Mouse (Mus musculus) adrenal gland, adult 2 months (tissue): ENCODE results near the gene Dennd1a. TPM values are rescaled to one million over a fixed set of nuclear protein-coding genes. Genes with fewer than 3 reads are reported as not detected.

Experiments
- DNase-seq: peaks from one replicate; pipeline ENCODE4 v3.0.0; 2021
- polyA plus RNA-seq: library from polyadenylated mRNA; depleted of rRNA; stranded (reverse); fragments of >200 nt; gene quantifications from 2 replicates; pipeline ENCODE4 v1.2.3, GENCODE M21; 2012
- total RNA-seq, 2 experiments: library from RNA; stranded (reverse); gene quantifications; 2 replicates each; pipeline ENCODE4 v1.2.3; 2021

The Dennd1a gene
- total and polyA plus RNA-seq, 3 experiments: 23.6 to 29.8 (median 26.4) TPM

- DNase-seq: peak; percentile 67
Observed at GRCm38 (mm10) chr2:37815676-37816075, 471.5 kb downstream of the Dennd1a start.

DNA sequence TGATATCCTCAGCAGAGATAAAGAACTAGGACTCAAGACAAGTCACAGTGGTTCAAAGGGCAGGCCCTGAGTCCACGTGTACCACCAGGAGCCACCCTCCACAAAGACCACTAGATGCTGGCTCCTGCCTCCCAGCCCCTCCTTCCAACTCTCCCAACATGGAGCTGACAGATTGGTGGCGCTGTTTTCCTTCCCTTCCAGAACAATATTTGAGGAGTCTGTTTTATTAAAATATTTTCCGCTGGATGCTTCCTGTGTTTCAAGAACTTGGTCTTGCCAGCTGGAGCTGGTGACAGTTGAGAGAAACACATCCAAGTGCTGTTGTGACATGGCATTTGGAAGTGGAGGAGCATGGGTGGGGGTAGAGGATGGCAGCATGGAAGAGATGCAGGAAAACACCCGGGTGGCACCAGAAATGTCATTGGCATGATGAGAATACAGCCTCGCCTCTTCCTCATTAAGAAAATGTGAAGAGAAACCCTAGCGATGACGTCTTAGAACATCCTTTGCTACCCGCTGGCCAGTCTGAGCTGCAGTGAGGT is 472.3 kb downstream of the Dennd1a start:
- no peak for DNase-seq

DNA sequence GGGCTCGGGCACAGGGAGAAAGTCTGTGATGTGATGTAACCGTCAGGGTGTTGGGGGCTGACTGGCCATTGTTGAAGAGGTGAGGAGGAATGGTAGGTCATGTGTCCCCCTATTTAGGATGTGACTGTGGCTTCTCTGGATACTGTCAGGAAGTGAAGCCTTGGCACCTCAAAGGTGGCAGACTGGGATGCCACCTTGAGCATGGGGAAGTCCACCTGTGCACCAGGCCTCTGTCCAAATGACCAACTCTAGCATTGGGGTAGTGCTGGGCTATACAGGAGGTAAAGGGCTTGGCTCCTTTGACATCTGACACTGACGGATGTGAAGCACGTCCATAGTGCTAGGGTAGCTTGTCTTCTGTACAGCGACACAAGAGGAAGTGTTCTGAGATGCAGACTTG is 474.8 kb downstream of the Dennd1a start:
- no peak for DNase-seq

GRCm38 (mm10) chr2:37811682-37812081 is 475.5 kb downstream of the Dennd1a start:
- no peak for DNase-seq

DNA sequence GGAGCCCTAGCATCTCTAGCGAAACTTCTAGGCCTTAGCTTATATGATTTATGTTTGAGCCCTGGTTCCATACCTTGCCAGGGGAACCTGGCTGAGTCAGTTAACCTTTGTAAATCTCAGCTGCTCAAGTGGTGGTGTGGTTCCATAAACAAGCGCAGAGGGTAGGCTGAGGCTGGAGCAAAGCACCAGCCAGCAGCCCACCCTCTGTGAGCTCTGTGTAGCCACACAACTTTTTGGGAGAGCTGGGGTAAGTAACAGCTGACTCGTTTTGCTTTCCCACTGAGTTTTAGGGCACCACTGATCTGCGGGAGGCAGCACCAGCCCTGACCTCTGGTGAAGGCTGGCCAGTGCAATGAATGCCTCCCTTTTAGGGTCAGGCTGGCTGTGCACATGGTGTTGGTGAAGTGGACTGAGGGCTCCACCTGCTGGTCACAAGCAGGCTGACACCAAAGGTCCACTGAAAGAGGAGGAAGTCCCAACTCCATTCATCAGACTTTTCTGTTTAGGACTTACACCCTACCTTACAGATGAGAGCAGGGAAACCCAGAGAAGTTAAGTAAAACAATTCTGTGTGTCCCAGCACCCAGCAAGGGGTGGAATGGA is 484.5 kb downstream of the Dennd1a start:
- peak; percentile 82 for DNase-seq

DNA sequence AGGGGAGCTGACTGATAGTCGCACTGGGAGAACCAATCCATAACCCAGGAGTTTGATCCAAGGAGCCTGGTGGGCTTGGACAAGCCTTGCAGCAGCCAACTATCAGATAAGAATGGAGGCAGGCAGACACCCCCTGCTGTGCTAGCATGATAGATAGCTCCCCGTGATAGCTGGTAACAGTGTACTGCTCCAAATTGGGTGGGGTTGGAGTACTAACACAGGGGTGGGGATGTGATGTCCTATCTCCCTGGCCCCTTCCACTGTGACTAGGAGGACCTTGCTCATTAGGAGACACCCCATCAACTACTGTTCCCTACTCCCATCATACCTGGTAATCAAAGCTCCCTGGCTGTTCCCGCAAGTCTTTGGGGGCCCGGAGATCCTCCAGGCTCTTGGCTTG is 485.5 kb downstream of the Dennd1a start:
- no peak for DNase-seq

GRCm38 (mm10) chr2:37799137-37799536 is 488.1 kb downstream of the Dennd1a start:
- DNase-seq: peak; percentile 56

- DNase-seq: no peak
Observed at GRCm38 (mm10) chr2:37797046-37797445, 490.1 kb downstream of the Dennd1a start.

DNA sequence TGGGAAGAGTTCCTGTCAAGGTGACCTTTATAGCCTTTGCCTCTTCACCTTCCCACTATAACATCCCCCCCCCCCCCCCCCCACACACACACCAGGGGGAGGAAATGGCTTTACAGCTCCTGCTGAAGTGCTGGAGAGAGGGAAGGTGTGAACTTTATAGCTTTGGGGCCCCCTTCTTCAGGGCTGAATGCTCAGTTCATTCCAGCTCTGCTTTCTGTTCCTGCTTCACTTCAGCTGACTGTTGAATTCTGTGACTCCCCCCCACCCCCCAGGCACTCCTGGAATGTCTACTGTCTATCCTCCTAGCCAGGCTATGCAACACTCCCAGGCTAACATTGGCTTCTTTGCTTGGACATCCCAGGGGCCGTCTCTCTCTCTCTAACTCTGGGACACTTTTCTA is 491.2 kb downstream of the Dennd1a start:
- no peak for DNase-seq

GRCm38 (mm10) chr2:37791340-37791739 is 495.9 kb downstream of the Dennd1a start:
- no peak for DNase-seq

DNA sequence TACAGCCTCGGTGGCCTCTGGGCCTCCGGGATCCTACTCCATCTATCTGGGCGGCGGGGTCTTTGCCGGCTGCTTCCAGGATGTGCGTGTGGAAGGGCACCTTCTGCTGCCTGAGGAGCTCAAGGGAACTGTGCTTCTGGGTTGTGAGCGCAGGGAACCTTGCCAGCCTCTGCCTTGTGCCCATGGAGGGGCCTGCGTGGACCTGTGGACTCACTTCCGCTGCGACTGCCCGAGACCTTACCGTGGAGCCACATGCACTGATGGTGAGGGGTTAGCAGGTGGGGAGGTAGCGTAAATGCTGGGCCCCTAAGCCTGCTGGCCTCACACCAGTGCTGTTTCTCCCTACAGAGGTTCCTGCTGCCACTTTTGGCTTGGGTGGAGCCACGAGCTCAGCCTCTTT is 496.5 kb downstream of the Dennd1a start:
- no peak for DNase-seq

DNA sequence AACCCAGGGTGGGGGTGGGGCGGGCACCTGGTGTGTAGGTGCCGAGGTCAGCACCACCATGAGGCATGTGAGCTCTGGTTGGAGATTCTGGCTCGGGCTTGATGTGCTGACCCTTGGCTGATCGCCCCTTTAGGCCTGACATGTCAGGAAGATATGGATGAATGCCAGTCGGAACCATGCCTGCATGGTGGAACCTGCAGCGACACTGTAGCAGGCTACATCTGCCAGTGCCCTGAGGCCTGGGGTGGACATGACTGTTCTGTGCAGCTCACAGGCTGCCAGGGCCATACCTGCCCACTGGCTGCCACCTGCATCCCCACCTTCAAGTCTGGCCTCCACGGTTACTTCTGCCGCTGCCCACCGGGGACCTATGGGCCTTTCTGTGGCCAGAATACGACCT is 497.2 kb downstream of the Dennd1a start:
- no peak for DNase-seq

- DNase-seq: no peak
Observed at GRCm38 (mm10) chr2:37789029-37789428, 498.2 kb downstream of the Dennd1a start.

DNA sequence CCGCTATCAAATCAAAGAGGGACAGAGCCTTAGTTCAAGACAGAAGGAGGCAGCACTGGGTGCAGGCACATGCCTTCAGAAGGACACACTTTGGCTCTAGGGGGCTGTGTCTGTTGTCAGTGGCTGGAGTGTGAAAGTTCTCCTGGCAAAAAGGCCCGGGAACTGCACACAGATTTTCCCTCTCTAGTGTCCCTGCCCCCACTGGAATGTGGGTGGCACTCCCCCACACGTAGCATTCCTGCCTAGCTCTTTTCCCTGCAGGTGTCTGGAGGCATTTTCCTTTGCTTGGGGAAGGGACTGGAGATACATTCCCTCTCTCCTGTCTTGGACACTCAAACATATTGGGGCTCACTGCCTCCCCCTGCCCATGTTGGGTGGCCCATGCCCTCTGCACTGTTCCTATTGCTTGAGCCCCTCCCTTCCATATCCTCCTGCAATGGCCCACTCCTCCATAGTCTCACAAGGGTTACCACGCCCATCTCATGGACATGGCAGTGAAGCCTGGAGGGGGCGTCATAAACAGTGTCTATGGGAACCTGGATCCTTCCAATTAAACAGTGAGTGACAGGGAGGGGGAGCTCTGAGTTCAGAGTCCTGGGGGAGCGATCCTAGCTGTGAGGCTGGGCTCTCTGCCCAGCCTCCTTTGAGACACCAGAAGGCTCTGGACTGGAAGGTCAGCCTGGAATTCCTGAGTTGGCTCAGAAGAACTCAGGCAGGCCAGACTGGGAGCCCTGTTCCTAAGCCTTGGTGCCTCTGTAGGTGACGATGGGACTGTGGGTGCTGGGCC is 498.8 kb downstream of the Dennd1a start:
- no peak for DNase-seq

DNA sequence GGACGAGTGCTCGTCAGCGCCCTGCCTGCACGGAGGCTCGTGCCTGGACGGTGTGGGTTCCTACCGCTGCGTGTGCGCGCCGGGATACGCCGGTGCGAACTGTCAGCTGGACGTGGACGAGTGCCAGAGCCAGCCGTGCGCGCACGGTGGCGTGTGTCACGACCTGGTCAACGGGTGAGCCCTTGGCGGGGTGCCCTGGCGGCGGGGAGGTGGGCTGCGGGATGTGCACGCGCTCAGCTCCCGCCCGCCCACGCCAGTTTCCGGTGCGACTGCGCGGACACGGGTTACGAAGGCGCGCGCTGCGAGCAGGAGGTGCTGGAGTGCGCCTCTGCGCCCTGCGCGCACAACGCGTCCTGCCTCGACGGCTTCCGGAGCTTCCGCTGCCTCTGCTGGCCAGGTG is 500.7 kb downstream of the Dennd1a start:
- DNase-seq: no peak

GRCm38 (mm10) chr2:37784473-37784872 is 502.7 kb downstream of the Dennd1a start:
- DNase-seq: no peak

DNA sequence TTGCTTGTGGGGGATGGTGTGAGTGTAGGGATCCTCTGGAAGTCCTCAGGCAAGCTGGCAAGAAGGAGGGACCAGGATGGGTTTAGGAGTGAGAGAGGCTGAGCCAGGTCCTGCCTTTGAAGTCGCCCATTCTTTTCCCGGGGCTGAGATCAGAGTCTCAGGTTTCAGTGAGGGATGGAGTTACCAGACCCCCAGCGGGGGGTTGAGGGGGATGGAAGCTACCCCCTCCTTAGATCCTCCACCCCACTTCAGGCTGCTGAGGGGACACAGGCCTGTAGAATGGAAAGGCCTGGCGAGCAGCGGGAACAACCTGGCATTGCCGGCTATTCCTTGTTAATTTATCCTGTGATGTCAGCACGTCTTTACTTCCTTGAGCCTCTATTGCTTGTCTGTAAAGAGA is 505.2 kb downstream of the Dennd1a start:
- no peak for DNase-seq

GRCm38 (mm10) chr2:37781421-37781820 is 505.8 kb downstream of the Dennd1a start:
- no peak for DNase-seq

DNA sequence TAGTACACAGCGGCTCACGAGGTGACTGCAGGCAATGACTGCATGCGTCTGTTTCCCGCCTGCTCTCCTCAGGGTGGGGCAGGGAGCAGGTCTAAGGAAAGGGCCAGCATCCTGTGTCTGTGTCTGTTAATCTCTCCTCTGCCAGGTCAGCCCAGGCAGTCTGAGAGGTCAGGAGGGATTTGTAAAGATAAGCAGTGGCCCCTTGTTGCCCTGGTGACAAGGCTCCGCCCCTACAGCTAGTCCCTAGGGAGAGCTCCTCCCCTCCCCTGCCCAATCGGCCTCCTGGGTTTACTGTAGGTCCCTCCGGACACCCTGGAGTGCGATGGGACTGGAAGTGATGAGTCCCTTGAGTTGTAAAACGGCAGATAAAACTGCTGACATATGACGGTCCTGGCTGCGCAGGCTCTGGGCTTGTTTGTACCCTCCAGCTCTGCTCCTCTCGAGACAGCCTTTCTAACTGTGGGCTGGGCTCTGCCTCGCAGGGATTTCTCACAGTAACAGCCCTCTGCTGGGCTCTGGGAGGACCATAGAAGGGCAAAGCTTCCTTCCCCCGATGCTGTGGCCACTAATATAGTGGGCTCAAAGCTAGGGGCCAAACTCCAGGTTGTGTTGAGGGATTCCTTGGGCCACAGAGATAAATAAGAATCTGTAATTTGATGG is 506.8 kb downstream of the Dennd1a start:
- peak; percentile 82 for DNase-seq

DNA sequence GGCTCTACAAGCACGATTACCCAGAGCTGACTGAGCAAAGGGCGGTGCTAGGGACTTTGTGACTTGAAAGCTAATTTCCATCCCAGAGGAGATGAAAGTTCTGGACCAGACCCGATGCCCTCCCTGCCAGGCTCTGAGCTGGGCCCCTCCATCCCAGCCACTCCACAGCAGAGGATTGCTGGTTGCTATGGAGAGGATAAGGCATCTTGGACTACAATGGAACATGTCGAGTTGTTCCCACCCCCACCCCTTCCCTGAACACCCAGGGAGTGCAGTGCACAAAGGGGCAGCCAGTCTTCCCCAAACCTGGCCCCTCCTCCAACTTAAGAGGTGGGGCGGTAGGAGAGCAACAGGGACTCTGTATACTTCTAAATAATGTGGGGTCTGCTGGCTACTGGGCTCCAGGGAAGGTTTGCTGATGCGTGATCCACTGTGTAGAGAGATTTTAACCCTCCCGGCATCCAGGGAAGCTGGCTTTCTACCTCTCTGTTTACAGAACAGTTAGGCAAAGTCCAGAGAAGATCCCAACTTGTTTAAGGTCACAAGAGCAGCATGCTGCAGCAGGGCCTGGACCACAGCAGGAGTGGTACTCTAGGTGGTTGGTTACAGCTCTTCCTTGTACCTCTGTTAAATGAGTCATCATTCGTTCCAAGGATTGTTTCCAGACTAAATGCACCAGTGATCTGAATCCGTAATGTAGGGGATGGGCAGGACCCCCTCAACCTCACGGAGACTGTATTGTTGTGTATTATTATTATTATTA is 509.1 kb downstream of the Dennd1a start:
- no peak for DNase-seq

DNA sequence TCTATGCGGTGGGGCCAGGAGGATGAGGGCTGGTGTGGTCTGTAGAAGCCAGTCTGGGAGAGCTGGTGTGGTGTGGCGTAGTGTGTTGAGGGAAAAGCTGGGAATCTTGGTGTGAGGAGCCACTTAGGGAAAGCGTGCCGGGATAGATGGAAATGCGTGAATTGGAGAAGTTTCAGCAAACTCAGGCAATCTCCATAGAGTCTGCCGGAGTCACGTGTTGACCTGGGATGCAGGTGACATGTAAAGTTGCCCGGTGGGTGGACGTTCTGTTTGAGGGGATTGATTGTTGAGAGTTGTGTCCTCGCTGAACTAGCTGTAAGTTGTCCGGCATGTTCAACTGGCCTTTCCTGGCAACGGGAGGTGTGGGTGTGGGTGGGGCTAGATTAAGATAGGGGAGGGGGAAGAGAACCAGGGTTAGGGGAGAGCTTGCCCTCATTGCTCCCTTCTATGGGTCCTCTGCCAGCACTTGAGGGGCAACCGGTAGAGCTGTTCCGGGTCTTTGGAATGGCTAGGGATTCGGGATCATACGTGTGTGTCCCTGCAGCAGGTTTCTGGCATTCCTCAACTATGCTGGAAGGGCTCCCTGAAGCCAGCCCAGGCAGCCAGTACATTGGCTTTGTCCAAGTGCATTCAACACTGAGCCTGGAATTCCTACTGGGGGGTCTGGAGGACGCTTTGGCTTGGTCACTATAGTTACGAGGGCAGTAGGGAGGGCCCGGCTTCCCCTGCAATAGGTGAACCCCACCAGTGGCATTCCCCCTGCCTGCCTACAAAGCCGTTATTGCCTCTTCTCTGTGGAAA is 510.4 kb downstream of the Dennd1a start:
- DNase-seq: no peak
